Mouse (Mus musculus) kidney, embryonic 16.5 days (tissue): ENCODE measurements around the gene Trim80. TPM values are rescaled to one million over a fixed set of nuclear protein-coding genes. Genes with fewer than 3 reads are reported as not detected.

Source experiments
- ATAC-seq: fragments of 200-750 bp; cut with Nextera tagmentation; 2 replicates; pipeline ENCODE4 v1.8.0; 2017; ENCODE audit warnings: moderate TSS enrichment; ENCODE audit not compliant: low FRiP score, low TSS enrichment
- H3K27ac ChIP-seq: fragments of 300-500 bp; sonication (generic); 2 replicates; pipeline ENCODE4 v1.5.1; 2014; ENCODE audit warnings: low read length
- H3K27me3 ChIP-seq: fragments of 300-500 bp; sonication (generic); 2 replicates; pipeline ENCODE4 v1.6.1; 2014; ENCODE audit warnings: low read length, control low read depth, mixed read lengths; ENCODE audit not compliant: insufficient read depth
- H3K36me3 ChIP-seq: fragments of 300-500 bp; sonication (generic); 2 replicates; pipeline ENCODE4 v1.6.1; 2014; ENCODE audit warnings: low read length, control low read depth, mixed read lengths; ENCODE audit not compliant: insufficient read depth
- H3K4me1 ChIP-seq: fragments of 300-500 bp; sonication (generic); 2 replicates; pipeline ENCODE4 v1.6.1; 2014; ENCODE audit warnings: low read length, control low read depth, mixed read lengths; ENCODE audit not compliant: insufficient read depth
- H3K4me2 ChIP-seq: fragments of 300-500 bp; sonication (generic); replicated peaks from 2 replicates; pipeline ENCODE4 v1.6.1; 2014; ENCODE audit warnings: low read depth, low read length
- H3K4me3 ChIP-seq: fragments of 300-500 bp; sonication (generic); 2 replicates; pipeline ENCODE4 v1.5.1; 2014; ENCODE audit warnings: mild to moderate bottlenecking, low read length
- H3K9ac ChIP-seq: fragments of 300-500 bp; sonication (generic); replicated peaks from 2 replicates; pipeline ENCODE4 v1.6.1; 2014; ENCODE audit warnings: low read length
- H3K9me3 ChIP-seq: fragments of 300-500 bp; sonication (generic); 2 replicates; pipeline ENCODE4 v1.6.1; 2016; ENCODE audit warnings: low read length, control low read depth
- WGBS: fragments of 180-500 bp; shearing (Covaris S2); extraction: QIAGEN DNeasy Blood & Tissue Kit; methylation state at CpG from one replicate; pipeline ENCODE4 v1.1.7; 2014; 5-methylcytosine and 5-hydroxymethylcytosine counted together
- polyA plus RNA-seq: library from polyadenylated mRNA; unstranded; fragments of >200 nt; fragmentation: Nextera tagmentation; extraction: Ambion mirVana; gene quantifications from 2 replicates; pipeline ENCODE4 v1.2.1, GENCODE M21; 2015

Trim80 gene
- 0.12 and 0.35 TPM in 2 replicates for polyA plus RNA-seq

- H3K4me2 ChIP-seq = no peak within 1 kb of the TSS
These were observed at the start of gene Trim80 for GRCm38 (mm10) chr11:115439906-115440595. Gene Trim80, plus strand, starts transcription at chr11:115440545.

GRCm38 (mm10) chr11:115391358-115391757, 49.0 kb upstream of the Trim80 start:
- no peak for ATAC-seq
- Histone ChIP-seq H3K27ac (no peak overlapping the region), H3K4me3 (no peak overlapping the region), H3K27me3 (no peaks in the 10 kb centered on the region), H3K4me1 (no peaks in the 10 kb centered on the region), H3K9me3 (no peaks in the 10 kb centered on the region), H3K4me2 (no peak overlapping the region), H3K9ac (no peak overlapping the region), H3K36me3 (peaks cover 24% of the 10 kb centered on the region)
- 87% methylated on average over 7 of the region's 7 CpGs for WGBS

More at GRCm38 (mm10) chr11:115439906-115440595, at the start of gene Trim80:
- no peaks in the 10 kb centered on the region for H3K36me3 ChIP-seq
- H3K27ac ChIP-seq = no peak within 1 kb of the TSS
- no peaks in the 10 kb centered on the region for H3K27me3 ChIP-seq
- H3K4me3 ChIP-seq = no peak within 1 kb of the TSS
- H3K4me1 ChIP-seq = peaks cover 15% of the 10 kb centered on the region
- H3K9me3 ChIP-seq = peaks cover 4% of the 10 kb centered on the region; the same call in 1 of the 2 replicates
- ATAC-seq = no peak
- WGBS = 96% methylated on average over 9 of the region's 9 CpGs
- no peak within 1 kb of the TSS for H3K9ac ChIP-seq

- Histone ChIP-seq H3K4me1 (no peaks in the 10 kb centered on the region), H3K36me3 (peaks cover 24% of the 10 kb centered on the region), H3K27ac (no peak overlapping the region), H3K4me3 (peak overlapping the region; percentile 18; the same call in 1 of the 2 replicates), H3K9me3 (no peaks in the 10 kb centered on the region), H3K4me2 (peak overlapping the region; percentile 36), H3K27me3 (no peaks in the 10 kb centered on the region), H3K9ac (no peak overlapping the region)
- 62% methylated on average over 34 of the region's 34 CpGs for WGBS
- ATAC-seq = 0 out of 2 replicates have a peak, but pooled peaks have one; percentile 39
These were observed 46.5 kb upstream of the Trim80 start for GRCm38 (mm10) chr11:115393721-115394325.

- 82% methylated on average over 7 of the region's 7 CpGs for WGBS
- no peak overlapping the region for H3K9ac ChIP-seq
- no peaks in the 10 kb centered on the region for H3K4me1 ChIP-seq
- no peaks in the 10 kb centered on the region for H3K9me3 ChIP-seq
- no peaks in the 10 kb centered on the region for H3K27me3 ChIP-seq
- no peak overlapping the region for H3K4me3 ChIP-seq
- H3K36me3 ChIP-seq = peaks cover 9% of the 10 kb centered on the region
- no peak for ATAC-seq
- no peak overlapping the region for H3K4me2 ChIP-seq
- H3K27ac ChIP-seq = no peak overlapping the region
These were observed 42.3 kb upstream of the Trim80 start for GRCm38 (mm10) chr11:115398085-115398484.

GRCm38 (mm10) chr11:115400126-115400525, 40.2 kb upstream of the Trim80 start:
- Histone ChIP-seq H3K9me3 (no peaks in the 10 kb centered on the region), H3K27me3 (no peaks in the 10 kb centered on the region), H3K4me2 (no peak overlapping the region), H3K9ac (no peak overlapping the region), H3K27ac (no peak overlapping the region), H3K36me3 (0 out of 2 replicates have a peak, but pooled peaks cover 4% of the 10 kb centered on the region), H3K4me3 (no peak overlapping the region), H3K4me1 (peaks cover 8% of the 10 kb centered on the region)
- 68% methylated on average over 3 of the region's 3 CpGs for WGBS
- ATAC-seq = no peak

GRCm38 (mm10) chr11:115400630-115401391, 39.5 kb upstream of the Trim80 start:
- H3K9me3 ChIP-seq = no peaks in the 10 kb centered on the region
- no peak overlapping the region for H3K9ac ChIP-seq
- H3K4me1 ChIP-seq = peaks cover 8% of the 10 kb centered on the region
- H3K4me3 ChIP-seq = no peak overlapping the region
- no peak overlapping the region for H3K27ac ChIP-seq
- H3K27me3 ChIP-seq = no peaks in the 10 kb centered on the region
- no peaks in the 10 kb centered on the region for H3K36me3 ChIP-seq
- no peak overlapping the region for H3K4me2 ChIP-seq
- no peak for ATAC-seq
- WGBS = 50% methylated on average over 11 of the region's 11 CpGs

- Histone ChIP-seq H3K27ac (peak within 1 kb of the TSS; percentile 82), H3K36me3 (peaks cover 16% of the 10 kb centered on the region; the same call in 1 of the 2 replicates), H3K27me3 (no peaks in the 10 kb centered on the region), H3K4me1 (peaks cover 8% of the 10 kb centered on the region), H3K9me3 (no peaks in the 10 kb centered on the region), H3K4me3 (peak within 1 kb of the TSS; percentile 81), H3K4me2 (peak within 1 kb of the TSS; percentile 66), H3K9ac (peak within 1 kb of the TSS; percentile 93)
- ATAC-seq = peak; percentile 90
- WGBS = 4% methylated on average over 50 of the region's 50 CpGs
These were observed 36.8 kb upstream of the Trim80 start, which contains the start of gene Mrpl58 for GRCm38 (mm10) chr11:115403338-115404124. Gene Mrpl58, plus strand, starts transcription at chr11:115403752.

GRCm38 (mm10) chr11:115405723-115406122, 34.6 kb upstream of the Trim80 start:
- Histone ChIP-seq H3K4me1 (peaks cover 8% of the 10 kb centered on the region), H3K27me3 (no peaks in the 10 kb centered on the region), H3K9me3 (no peaks in the 10 kb centered on the region), H3K36me3 (peaks cover 36% of the 10 kb centered on the region), H3K9ac (no peak overlapping the region), H3K4me3 (no peak overlapping the region), H3K4me2 (no peak overlapping the region), H3K27ac (no peak overlapping the region)
- no peak for ATAC-seq
- WGBS = 92% methylated on average over 6 of the region's 6 CpGs

GRCm38 (mm10) chr11:115406858-115407401, 33.4 kb upstream of the Trim80 start:
- Histone ChIP-seq H3K36me3 (peaks cover 44% of the 10 kb centered on the region), H3K9ac (no peak overlapping the region), H3K27ac (no peak overlapping the region), H3K4me1 (peaks cover 17% of the 10 kb centered on the region), H3K27me3 (no peaks in the 10 kb centered on the region), H3K9me3 (no peaks in the 10 kb centered on the region), H3K4me3 (no peak overlapping the region), H3K4me2 (no peak overlapping the region)
- no peak for ATAC-seq
- WGBS = 93% methylated on average over 17 of the region's 17 CpGs
